Mouse (Mus musculus): ENCODE measurements around the gene Astn1. TPM values are rescaled to one million over a fixed set of nuclear protein-coding genes. Genes with fewer than 3 reads are reported as not detected.

Astn1 gene
- polyA plus RNA-seq, 1 experiment = not detected

- TF ChIP-seq MYOG (IDR thresholded peaks at IDR 0.05; ENCODE audit: control insufficient read depth, extremely low read depth, insufficient read length) (no peak), MYOD1 (IDR thresholded peaks at IDR 0.05; ENCODE audit: control insufficient read depth, insufficient read length, low read depth) (no peak), FOSL1 (IDR thresholded peaks at IDR 0.05; ENCODE audit: insufficient read depth, low read length, poor library complexity, severe bottlenecking) (no peak), MAX (IDR thresholded peaks at IDR 0.05) (no peak), CTCF (IDR thresholded peaks at IDR 0.05; ENCODE audit: control insufficient read depth, insufficient read depth, insufficient read length) (no peak), USF1 (IDR thresholded peaks at IDR 0.05; ENCODE audit: low read depth) (no peak), CEBPB (IDR thresholded peaks at IDR 0.05; ENCODE audit: low read depth) (no peak)
- Histone ChIP-seq H3K79me2 (ENCODE audit: control insufficient read depth, insufficient read depth) (no peaks in the 10 kb centered on the region), H3ac (ENCODE audit: control insufficient read depth, insufficient read length, low read depth) (no peak overlapping the region), H3K36me3 (ENCODE audit: control insufficient read depth, insufficient read depth) (no peaks in the 10 kb centered on the region), H3K4me3 (ENCODE audit: insufficient read depth, poor library complexity, severe bottlenecking) (no peak overlapping the region), H3K27me3 (ENCODE audit: control insufficient read depth, insufficient read depth, insufficient read length) (no peaks in the 10 kb centered on the region), H3K79me3 (ENCODE audit: low read depth) (no peaks in the 10 kb centered on the region)
Measured at GRCm38 (mm10) chr1:158615202-158615601, 253.1 kb downstream of the Astn1 start.

GRCm38 (mm10) chr1:158617943-158618342 is 255.9 kb downstream of the Astn1 start:
- H3K4me3 ChIP-seq (ENCODE audit: insufficient read depth, poor library complexity, severe bottlenecking) = no peak overlapping the region
- no peaks in the 10 kb centered on the region for H3K79me2 ChIP-seq (ENCODE audit: control insufficient read depth, insufficient read depth)
- H3K27me3 ChIP-seq (ENCODE audit: control insufficient read depth, insufficient read depth, insufficient read length) = no peaks in the 10 kb centered on the region
- TF ChIP-seq CEBPB (IDR thresholded peaks at IDR 0.05; ENCODE audit: low read depth) = no peak
- no peaks in the 10 kb centered on the region for H3K79me3 ChIP-seq (ENCODE audit: low read depth)
- no peaks in the 10 kb centered on the region for H3K36me3 ChIP-seq (ENCODE audit: control insufficient read depth, insufficient read depth)
- H3ac ChIP-seq (ENCODE audit: control insufficient read depth, insufficient read length, low read depth) = no peak overlapping the region

DNA sequence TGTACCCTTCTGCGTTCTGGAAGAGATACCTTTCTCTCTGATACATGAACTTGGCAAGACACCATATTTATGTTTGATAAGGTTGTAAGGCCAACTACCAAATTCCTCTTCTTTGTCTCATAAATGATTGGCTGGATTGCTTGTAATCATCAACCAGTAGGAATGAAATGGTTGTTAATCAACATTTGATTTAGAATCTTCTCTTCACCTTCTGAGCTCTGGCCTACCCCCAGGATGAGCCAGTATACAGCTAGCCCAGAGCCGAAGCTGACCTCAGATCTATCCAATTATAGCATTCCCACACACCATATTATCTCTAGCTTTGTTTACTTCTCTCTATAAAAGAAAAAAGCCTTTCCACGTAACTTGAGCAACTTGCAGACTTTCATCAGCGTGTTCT is 270.9 kb downstream of the Astn1 start:
- no peaks in the 10 kb centered on the region for H3K36me3 ChIP-seq (ENCODE audit: control insufficient read depth, insufficient read depth)
- no peak for TF ChIP-seq CEBPB (IDR thresholded peaks at IDR 0.05; ENCODE audit: low read depth)
- no peak for TF ChIP-seq USF1 (IDR thresholded peaks at IDR 0.05; ENCODE audit: low read depth)
- no peak for TF ChIP-seq MAX (IDR thresholded peaks at IDR 0.05)
- no peak for TF ChIP-seq MYOD1 (IDR thresholded peaks at IDR 0.05; ENCODE audit: control insufficient read depth, insufficient read length, low read depth)
- TF ChIP-seq CTCF (IDR thresholded peaks at IDR 0.05; ENCODE audit: control insufficient read depth, insufficient read depth, insufficient read length) = no peak
- TF ChIP-seq MYOG (IDR thresholded peaks at IDR 0.05; ENCODE audit: control insufficient read depth, extremely low read depth, insufficient read length) = no peak
- TF ChIP-seq FOSL1 (IDR thresholded peaks at IDR 0.05; ENCODE audit: insufficient read depth, low read length, poor library complexity, severe bottlenecking) = no peak
- H3K79me2 ChIP-seq (ENCODE audit: control insufficient read depth, insufficient read depth) = no peaks in the 10 kb centered on the region
- H3K4me3 ChIP-seq (ENCODE audit: insufficient read depth, poor library complexity, severe bottlenecking) = no peak overlapping the region
- no peak overlapping the region for H3ac ChIP-seq (ENCODE audit: control insufficient read depth, insufficient read length, low read depth)
- no peaks in the 10 kb centered on the region for H3K27me3 ChIP-seq (ENCODE audit: control insufficient read depth, insufficient read depth, insufficient read length)
- no peaks in the 10 kb centered on the region for H3K79me3 ChIP-seq (ENCODE audit: low read depth)

- no peak overlapping the region for H3K4me3 ChIP-seq (ENCODE audit: insufficient read depth, poor library complexity, severe bottlenecking)
- TF ChIP-seq MYOD1 (IDR thresholded peaks at IDR 0.05; ENCODE audit: control insufficient read depth, insufficient read length, low read depth) (no peak), MYOG (IDR thresholded peaks at IDR 0.05; ENCODE audit: control insufficient read depth, extremely low read depth, insufficient read length) (no peak), FOSL1 (IDR thresholded peaks at IDR 0.05; ENCODE audit: insufficient read depth, low read length, poor library complexity, severe bottlenecking) (no peak), MAX (IDR thresholded peaks at IDR 0.05) (no peak), CTCF (IDR thresholded peaks at IDR 0.05; ENCODE audit: control insufficient read depth, insufficient read depth, insufficient read length) (no peak), USF1 (IDR thresholded peaks at IDR 0.05; ENCODE audit: low read depth) (no peak), CEBPB (IDR thresholded peaks at IDR 0.05; ENCODE audit: low read depth) (no peak)
- no peaks in the 10 kb centered on the region for H3K79me2 ChIP-seq (ENCODE audit: control insufficient read depth, insufficient read depth)
Measured at GRCm38 (mm10) chr1:158633441-158633840, 271.4 kb downstream of the Astn1 start.

DNA sequence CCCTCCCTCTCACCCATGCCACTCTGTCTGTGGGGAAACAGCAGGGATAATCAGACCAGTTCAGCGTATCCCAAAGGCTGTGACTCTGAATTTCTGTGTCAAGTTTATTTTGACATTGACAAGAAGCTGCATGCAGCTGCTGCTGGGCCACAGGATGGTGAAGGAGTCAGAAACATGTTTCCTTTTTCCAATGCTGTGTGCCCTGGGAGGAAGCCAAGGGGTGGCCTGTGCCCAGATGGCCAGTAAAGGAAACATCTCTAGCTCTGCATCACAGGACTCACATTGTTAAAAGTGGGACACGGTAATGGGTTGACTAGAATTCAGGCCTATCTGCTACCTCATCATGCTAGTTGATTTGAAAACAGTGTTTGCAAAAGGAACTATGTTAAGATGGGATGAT is 279.2 kb downstream of the Astn1 start:
- H3K79me3 ChIP-seq (ENCODE audit: low read depth) = no peaks in the 10 kb centered on the region
- H3K36me3 ChIP-seq (ENCODE audit: control insufficient read depth, insufficient read depth) = no peaks in the 10 kb centered on the region
- TF ChIP-seq USF1 (IDR thresholded peaks at IDR 0.05; ENCODE audit: low read depth) = no peak
- TF ChIP-seq MAX (IDR thresholded peaks at IDR 0.05) = no peak
- H3K79me2 ChIP-seq (ENCODE audit: control insufficient read depth, insufficient read depth) = no peaks in the 10 kb centered on the region
- no peaks in the 10 kb centered on the region for H3K27me3 ChIP-seq (ENCODE audit: control insufficient read depth, insufficient read depth, insufficient read length)
- no peak overlapping the region for H3K4me3 ChIP-seq (ENCODE audit: insufficient read depth, poor library complexity, severe bottlenecking)
- H3ac ChIP-seq (ENCODE audit: control insufficient read depth, insufficient read length, low read depth) = no peak overlapping the region

More at GRCm38 (mm10) chr1:158633441-158633840, 271.4 kb downstream of the Astn1 start:
- Histone ChIP-seq H3K36me3 (ENCODE audit: control insufficient read depth, insufficient read depth) (no peaks in the 10 kb centered on the region), H3K79me3 (ENCODE audit: low read depth) (no peaks in the 10 kb centered on the region), H3ac (ENCODE audit: control insufficient read depth, insufficient read length, low read depth) (no peak overlapping the region), H3K27me3 (ENCODE audit: control insufficient read depth, insufficient read depth, insufficient read length) (no peaks in the 10 kb centered on the region)

- Histone ChIP-seq H3K4me3 (ENCODE audit: insufficient read depth, poor library complexity, severe bottlenecking) (no peak overlapping the region), H3K79me3 (ENCODE audit: low read depth) (no peaks in the 10 kb centered on the region), H3ac (ENCODE audit: control insufficient read depth, insufficient read length, low read depth) (no peak overlapping the region), H3K27me3 (ENCODE audit: control insufficient read depth, insufficient read depth, insufficient read length) (no peaks in the 10 kb centered on the region), H3K36me3 (ENCODE audit: control insufficient read depth, insufficient read depth) (no peaks in the 10 kb centered on the region), H3K79me2 (ENCODE audit: control insufficient read depth, insufficient read depth) (no peaks in the 10 kb centered on the region)
- TF ChIP-seq MYOD1 (IDR thresholded peaks at IDR 0.05; ENCODE audit: control insufficient read depth, insufficient read length, low read depth) (no peak), CEBPB (IDR thresholded peaks at IDR 0.05; ENCODE audit: low read depth) (no peak), USF1 (IDR thresholded peaks at IDR 0.05; ENCODE audit: low read depth) (no peak), MYOG (IDR thresholded peaks at IDR 0.05; ENCODE audit: control insufficient read depth, extremely low read depth, insufficient read length) (no peak), CTCF (IDR thresholded peaks at IDR 0.05; ENCODE audit: control insufficient read depth, insufficient read depth, insufficient read length) (no peak), FOSL1 (IDR thresholded peaks at IDR 0.05; ENCODE audit: insufficient read depth, low read length, poor library complexity, severe bottlenecking) (no peak), MAX (IDR thresholded peaks at IDR 0.05) (no peak)
Measured at GRCm38 (mm10) chr1:158642247-158642646, 280.2 kb downstream of the Astn1 start.
